Mouse (Mus musculus): ENCODE measurements around the gene Aak1.

DNA sequence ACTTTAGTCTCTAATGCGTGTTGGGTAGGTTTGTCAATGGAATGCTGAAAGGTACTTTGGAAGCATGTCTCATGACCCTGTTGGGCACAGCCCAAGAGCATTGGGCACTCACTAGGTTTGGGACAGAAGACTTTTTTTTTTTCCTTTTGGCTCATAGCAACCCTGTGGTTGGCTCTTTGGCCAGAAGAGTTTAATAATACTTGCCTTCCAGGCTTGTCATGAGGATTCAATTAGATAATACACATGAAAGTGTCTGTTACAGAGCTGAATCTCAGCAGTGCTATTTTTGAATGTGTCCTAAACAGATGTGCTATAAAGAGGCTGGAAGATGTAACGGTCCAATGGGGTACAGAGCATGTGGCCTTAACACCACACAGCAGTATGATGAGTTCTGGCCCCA, 56.2 kb downstream of the Aak1 start:
- no peak for TF ChIP-seq CTCF (IDR thresholded peaks at IDR 0.05; ENCODE audit: low read depth)
- no peak for TF ChIP-seq EP300 (optimal IDR thresholded peaks at IDR 0.05)

Measured in stomach, postnatal 0 days (tissue).